Mouse (Mus musculus) heart, embryonic 10.5 days (tissue): ENCODE results near the gene Rarres1. TPM values are rescaled to one million over a fixed set of nuclear protein-coding genes. Genes with fewer than 3 reads are reported as not detected.

Experiments used
- DNase-seq: peaks from one replicate; pipeline ENCODE4 v3.0.0-alpha.2; 2017; ENCODE audit warnings: low spot score
- H3K27ac ChIP-seq: fragments of 300-500 bp; sonication (generic); 2 replicates; pipeline ENCODE4 v1.5.1; 2016; ENCODE audit warnings: mild to moderate bottlenecking
- H3K27me3 ChIP-seq: fragments of 300-500 bp; sonication (generic); 2 replicates; pipeline ENCODE4 v1.6.1; 2016; ENCODE audit warnings: mild to moderate bottlenecking; ENCODE audit not compliant: poor library complexity, insufficient read depth, severe bottlenecking
- H3K36me3 ChIP-seq: fragments of 300-500 bp; sonication (generic); 2 replicates; pipeline ENCODE4 v1.6.1; 2016; ENCODE audit warnings: mild to moderate bottlenecking, moderate library complexity
- H3K4me1 ChIP-seq: fragments of 300-500 bp; sonication (generic); 2 replicates; pipeline ENCODE4 v1.6.1; 2016; ENCODE audit warnings: mild to moderate bottlenecking
- H3K4me3 ChIP-seq: fragments of 300-500 bp; sonication (generic); 2 replicates; pipeline ENCODE4 v1.5.1; 2016; ENCODE audit warnings: mild to moderate bottlenecking, moderate library complexity
- H3K9me3 ChIP-seq: fragments of 300-500 bp; sonication (generic); 2 replicates; pipeline ENCODE4 v1.6.1; 2016; ENCODE audit warnings: mild to moderate bottlenecking, moderate library complexity
- WGBS: fragments of 180-500 bp; shearing (Covaris S2); methylation state at CpG from one replicate; pipeline ENCODE4 v1.1.7; 2016; 5-methylcytosine and 5-hydroxymethylcytosine counted together
- polyA plus RNA-seq: library from polyadenylated mRNA; unstranded; fragments of >200 nt; fragmentation: Nextera tagmentation; extraction: Ambion mirVana; gene quantifications from 2 replicates; pipeline ENCODE4 v1.2.1, GENCODE M21; 2016

The Rarres1 gene
- polyA plus RNA-seq, 1 experiment from 2014 or later, result 2.4 TPM

DNA sequence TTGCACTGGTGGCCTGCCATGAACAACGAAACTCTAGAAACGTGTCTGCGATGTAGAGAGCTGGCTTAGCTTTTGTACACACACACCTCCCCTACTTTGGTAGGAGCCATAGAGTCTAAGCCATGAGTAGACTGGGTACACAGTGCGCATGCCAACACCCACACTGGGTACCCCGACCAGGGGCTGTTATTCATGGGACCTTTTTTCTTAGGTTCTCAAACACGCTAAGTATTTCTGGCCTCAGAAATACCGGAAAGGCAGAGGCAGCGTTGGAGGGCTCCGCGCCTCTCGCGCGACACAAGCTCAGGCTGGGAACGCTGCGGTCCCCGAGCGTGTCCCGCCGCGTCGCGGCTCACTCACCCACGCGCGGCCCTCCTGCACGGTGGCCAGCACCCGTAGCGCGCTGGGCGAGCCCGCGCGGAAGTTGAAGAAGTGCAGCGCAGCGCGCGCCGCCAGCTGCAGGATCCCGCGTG, 486 bp downstream of the Rarres1 start:
- WGBS, result 7% methylated on average over 40 of the region's 40 CpGs
- H3K9me3 ChIP-seq, result no peaks in the 10 kb centered on the region
- peaks cover 10% of the 10 kb centered on the region for H3K4me1 ChIP-seq
- DNase-seq, result no peak
- H3K27ac ChIP-seq, result peak overlapping the region; percentile 76
- peak overlapping the region; percentile 73 for H3K4me3 ChIP-seq
- no peaks in the 10 kb centered on the region for H3K36me3 ChIP-seq
- H3K27me3 ChIP-seq, result peaks cover 48% of the 10 kb centered on the region

DNA sequence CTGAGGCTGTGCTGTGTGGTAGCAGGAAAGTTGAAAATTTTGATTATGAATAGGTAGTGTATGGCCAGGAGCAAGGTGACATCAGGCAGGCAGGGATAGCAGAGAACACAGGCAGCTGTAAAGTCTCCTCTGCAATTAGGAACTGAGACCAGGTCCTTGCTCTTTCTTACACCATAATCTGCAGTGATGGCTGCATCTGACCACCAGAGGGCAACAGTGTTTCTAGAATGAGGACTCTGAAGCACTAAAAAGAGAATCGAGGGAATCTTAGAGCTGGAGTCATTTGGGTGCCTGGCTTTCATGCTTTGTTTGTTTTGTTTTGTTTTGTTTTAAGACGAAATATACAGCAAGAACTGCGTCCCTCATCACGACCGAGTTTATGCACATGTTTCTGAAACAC, 2.5 kb downstream of the Rarres1 start:
- Histone ChIP-seq H3K27ac (no peak overlapping the region), H3K36me3 (no peaks in the 10 kb centered on the region), H3K9me3 (no peaks in the 10 kb centered on the region), H3K4me3 (no peak overlapping the region), H3K4me1 (peaks cover 10% of the 10 kb centered on the region), H3K27me3 (peaks cover 40% of the 10 kb centered on the region)
- DNase-seq, result no peak
- 11% methylated on average over 5 of the region's 5 CpGs for WGBS

DNA sequence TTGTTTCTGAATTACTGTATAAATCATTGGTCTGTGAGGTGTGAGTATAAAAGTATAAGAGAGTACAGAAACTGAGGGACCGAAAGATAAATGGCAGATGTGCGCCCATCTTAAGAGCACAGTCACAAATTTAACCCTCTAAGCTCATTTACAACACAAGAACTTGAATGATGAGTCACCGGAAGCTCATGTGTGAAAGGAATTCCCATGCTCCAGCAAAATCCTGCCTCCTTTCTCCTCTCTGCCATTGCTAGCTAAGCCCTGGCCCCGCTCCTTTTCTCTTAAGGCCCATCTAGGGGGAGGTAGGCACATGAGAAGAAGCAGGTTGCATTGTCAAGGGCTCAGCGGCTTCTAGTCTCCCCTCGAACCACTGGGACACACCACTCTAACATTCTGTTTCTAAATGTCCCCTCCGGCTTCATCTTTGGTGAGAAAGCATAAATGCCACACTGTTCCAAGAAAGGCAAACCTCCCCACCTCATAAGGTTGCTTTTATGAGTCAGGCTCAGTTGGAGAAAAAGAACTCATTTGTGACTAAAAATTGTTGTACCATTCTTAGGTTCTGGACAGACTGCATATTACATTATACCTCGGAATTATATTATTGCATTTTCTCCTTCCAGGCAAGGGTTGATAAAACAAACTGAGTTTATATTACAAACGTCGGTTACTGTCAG, 7.0 kb downstream of the Rarres1 start:
- no peaks in the 10 kb centered on the region for H3K9me3 ChIP-seq
- no peaks in the 10 kb centered on the region for H3K27me3 ChIP-seq
- H3K4me1 ChIP-seq, result no peaks in the 10 kb centered on the region
- H3K36me3 ChIP-seq, result no peaks in the 10 kb centered on the region
- DNase-seq, result no peak
- 78% methylated on average over 10 of the region's 10 CpGs for WGBS
- H3K27ac ChIP-seq, result no peak overlapping the region
- no peak overlapping the region for H3K4me3 ChIP-seq

DNA sequence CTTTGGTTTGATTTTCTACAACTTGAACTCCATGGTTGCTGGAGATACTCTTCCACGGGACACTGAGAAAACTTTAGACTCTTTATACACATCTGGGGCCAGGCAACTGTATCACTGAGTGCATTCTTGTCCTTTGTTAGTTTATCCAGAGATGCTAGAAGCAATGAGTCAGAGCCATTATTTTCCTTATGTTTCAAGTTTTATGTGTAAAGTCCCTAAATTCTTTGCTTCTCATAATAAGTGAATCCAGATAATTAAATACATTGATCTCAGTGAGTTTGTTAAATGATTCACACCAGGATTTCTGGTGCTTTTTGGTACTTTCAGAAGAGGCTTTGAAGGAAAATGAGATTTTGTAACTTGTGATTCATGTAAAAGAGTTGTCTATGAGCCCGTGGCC, 10.0 kb downstream of the Rarres1 start:
- WGBS, result 83% methylated on average over 2 of the region's 2 CpGs
- Histone ChIP-seq H3K36me3 (no peaks in the 10 kb centered on the region), H3K27ac (no peak overlapping the region), H3K4me3 (no peak overlapping the region), H3K27me3 (no peaks in the 10 kb centered on the region), H3K9me3 (no peaks in the 10 kb centered on the region), H3K4me1 (no peaks in the 10 kb centered on the region)
- no peak for DNase-seq

DNA sequence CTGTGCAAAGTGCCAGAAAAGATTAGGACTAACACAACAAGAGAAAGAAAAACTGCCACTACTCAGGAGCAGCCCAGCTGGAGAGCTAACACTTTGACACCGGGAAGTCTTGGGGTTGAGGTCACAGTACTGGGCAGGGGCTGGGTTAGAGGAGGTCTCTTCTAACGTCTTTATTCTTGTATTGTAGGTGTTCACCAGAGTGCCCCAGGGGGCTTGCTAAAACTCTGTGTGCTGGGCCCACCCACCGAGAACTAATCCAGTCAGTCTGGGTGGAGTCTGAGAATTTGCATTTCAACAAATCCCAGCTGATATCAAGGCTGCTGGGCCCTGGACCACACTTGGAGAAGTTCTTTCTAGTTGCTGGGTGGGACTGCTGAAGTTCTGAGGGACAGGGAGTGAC, 11.4 kb downstream of the Rarres1 start:
- DNase-seq, result no peak
- Histone ChIP-seq H3K4me1 (no peaks in the 10 kb centered on the region), H3K27ac (no peak overlapping the region), H3K27me3 (no peaks in the 10 kb centered on the region), H3K36me3 (no peaks in the 10 kb centered on the region), H3K9me3 (peaks cover 4% of the 10 kb centered on the region; the same call in 1 of the 2 replicates), H3K4me3 (no peak overlapping the region)
- WGBS, result 9% methylated on average over 3 of the region's 3 CpGs

DNA sequence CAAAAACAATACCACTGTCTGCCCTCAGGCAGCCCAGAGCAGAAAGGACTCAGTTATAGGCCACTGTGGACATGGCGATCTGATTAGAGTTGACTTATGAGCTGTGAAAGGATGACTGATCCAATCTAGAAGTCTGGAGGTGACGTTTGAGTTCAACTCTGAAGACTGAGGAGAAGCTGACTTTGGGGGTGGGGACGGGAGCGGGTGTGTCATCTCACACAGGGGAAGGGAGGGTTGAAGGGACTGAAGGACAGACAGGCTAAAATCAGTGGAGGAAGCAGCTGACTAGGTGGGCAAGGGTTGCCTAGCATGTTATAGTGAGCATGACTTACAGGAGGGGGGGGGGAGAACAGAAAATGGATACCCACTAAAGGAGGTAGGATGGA, 15.9 kb downstream of the Rarres1 start:
- H3K27me3 ChIP-seq, result no peaks in the 10 kb centered on the region
- H3K9me3 ChIP-seq, result peaks cover 9% of the 10 kb centered on the region
- 88% methylated on average over 4 of the region's 4 CpGs for WGBS
- H3K4me3 ChIP-seq, result no peak overlapping the region
- H3K27ac ChIP-seq, result no peak overlapping the region
- no peaks in the 10 kb centered on the region for H3K4me1 ChIP-seq
- no peak for DNase-seq
- no peaks in the 10 kb centered on the region for H3K36me3 ChIP-seq

DNA sequence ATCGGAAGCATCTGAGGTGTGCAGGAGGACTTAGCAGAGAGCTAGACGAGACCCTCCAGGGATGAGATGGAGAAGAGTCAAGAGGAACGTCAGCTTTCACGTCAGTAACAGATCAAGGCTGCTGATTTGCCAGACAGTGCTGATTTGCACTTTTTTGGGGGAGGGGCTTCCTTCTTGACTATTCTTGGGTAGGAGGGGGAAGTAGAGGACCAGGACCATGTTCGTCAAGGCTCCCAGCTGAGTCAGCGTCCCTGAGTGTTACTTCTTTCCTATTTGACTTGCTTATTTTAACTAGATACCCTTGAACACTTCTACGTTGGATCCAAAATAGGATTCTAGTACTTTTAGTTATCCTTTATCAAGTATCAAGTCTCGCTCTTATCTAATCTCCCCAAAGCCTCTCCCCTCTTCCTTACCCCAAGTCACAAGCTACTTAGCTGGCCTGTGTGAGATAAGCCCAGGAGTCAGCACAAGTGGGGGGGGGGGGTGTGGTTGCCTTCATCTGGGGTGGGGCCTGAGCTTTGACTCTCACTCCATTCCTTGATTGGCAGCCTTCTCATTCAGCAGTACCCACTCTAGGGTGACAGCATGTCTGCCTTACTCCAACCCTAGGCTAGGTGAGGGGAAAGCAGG, 16.4 kb downstream of the Rarres1 start:
- 72% methylated on average over 8 of the region's 8 CpGs for WGBS
- no peak for DNase-seq
- Histone ChIP-seq H3K9me3 (peaks cover 9% of the 10 kb centered on the region), H3K27me3 (no peaks in the 10 kb centered on the region), H3K27ac (no peak overlapping the region), H3K36me3 (no peaks in the 10 kb centered on the region), H3K4me3 (no peak overlapping the region), H3K4me1 (no peaks in the 10 kb centered on the region)

DNA sequence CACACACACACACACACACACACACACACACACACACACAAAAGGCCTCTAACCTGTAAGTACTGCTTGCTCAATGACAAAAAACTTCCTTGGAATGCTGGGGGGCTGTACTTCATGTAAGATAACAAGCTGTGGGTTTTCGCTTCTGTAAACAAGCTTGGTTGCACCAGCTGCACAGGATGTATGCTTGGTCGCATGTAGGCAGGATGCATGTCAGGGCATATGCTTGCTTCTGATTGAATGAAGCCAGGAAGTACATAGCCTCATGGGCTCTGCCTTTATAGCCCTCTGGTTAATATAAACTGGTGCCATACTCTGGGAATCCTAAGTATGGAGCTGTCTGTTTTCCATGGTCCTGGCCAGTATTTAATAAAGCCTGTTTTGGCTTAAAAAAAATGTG, 17.3 kb downstream of the Rarres1 start:
- H3K27ac ChIP-seq, result no peak overlapping the region
- WGBS, result 77% methylated on average over 2 of the region's 2 CpGs

DNA sequence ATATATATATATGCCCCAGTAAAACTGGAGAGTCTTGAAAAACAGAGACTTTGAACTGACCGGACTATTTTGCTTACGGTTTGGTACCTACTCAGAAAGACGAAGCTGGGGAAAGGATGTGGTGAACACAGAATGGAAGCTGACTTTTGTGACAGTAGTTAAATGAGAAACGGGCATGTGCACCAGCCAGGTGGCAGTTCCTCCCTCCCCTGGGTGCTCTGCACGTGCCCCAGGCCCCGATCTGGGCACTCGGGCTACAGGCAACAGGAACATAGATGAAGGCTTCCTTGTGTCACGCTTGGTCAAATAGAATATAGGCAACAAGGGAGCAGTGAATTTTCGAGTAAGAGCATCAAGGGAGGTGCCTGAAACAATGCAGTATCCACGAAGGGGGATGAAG, 19.0 kb downstream of the Rarres1 start:
- DNase-seq, result no peak
- Histone ChIP-seq H3K36me3 (no peaks in the 10 kb centered on the region), H3K9me3 (peaks cover 9% of the 10 kb centered on the region), H3K27ac (no peak overlapping the region), H3K4me3 (no peak overlapping the region), H3K4me1 (no peaks in the 10 kb centered on the region), H3K27me3 (no peaks in the 10 kb centered on the region)
- 84% methylated on average over 10 of the region's 10 CpGs for WGBS

More for the DNA sequence above, 17.3 kb downstream of the Rarres1 start:
- DNase-seq, result no peak
- Histone ChIP-seq H3K27me3 (no peaks in the 10 kb centered on the region), H3K4me3 (no peak overlapping the region), H3K9me3 (peaks cover 9% of the 10 kb centered on the region), H3K4me1 (no peaks in the 10 kb centered on the region), H3K36me3 (no peaks in the 10 kb centered on the region)

DNA sequence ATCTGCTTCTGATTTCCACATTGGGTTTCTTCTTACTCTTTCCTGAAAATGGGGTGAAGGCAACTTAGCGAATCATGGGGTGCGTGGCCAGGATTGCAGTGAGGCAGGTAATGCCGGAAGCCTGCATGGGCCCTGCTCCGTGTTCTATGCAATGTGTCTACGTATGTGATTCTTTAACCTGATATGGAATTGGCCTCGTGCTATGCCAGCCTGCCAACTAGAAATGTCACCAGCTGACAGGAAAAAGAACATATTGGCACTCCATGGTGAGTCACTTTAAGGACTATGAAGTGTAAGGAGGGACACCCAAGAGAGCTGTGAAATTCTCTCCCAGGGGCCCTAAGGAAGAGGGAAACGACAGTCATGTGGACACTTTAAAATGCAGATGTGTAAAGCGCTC, 22.2 kb downstream of the Rarres1 start:
- Histone ChIP-seq H3K9me3 (no peaks in the 10 kb centered on the region), H3K4me3 (no peak overlapping the region), H3K36me3 (no peaks in the 10 kb centered on the region), H3K4me1 (0 out of 2 replicates have a peak, but pooled peaks cover 3% of the 10 kb centered on the region), H3K27ac (no peak overlapping the region), H3K27me3 (no peaks in the 10 kb centered on the region)
- 78% methylated on average over 8 of the region's 8 CpGs for WGBS
- DNase-seq, result no peak

DNA sequence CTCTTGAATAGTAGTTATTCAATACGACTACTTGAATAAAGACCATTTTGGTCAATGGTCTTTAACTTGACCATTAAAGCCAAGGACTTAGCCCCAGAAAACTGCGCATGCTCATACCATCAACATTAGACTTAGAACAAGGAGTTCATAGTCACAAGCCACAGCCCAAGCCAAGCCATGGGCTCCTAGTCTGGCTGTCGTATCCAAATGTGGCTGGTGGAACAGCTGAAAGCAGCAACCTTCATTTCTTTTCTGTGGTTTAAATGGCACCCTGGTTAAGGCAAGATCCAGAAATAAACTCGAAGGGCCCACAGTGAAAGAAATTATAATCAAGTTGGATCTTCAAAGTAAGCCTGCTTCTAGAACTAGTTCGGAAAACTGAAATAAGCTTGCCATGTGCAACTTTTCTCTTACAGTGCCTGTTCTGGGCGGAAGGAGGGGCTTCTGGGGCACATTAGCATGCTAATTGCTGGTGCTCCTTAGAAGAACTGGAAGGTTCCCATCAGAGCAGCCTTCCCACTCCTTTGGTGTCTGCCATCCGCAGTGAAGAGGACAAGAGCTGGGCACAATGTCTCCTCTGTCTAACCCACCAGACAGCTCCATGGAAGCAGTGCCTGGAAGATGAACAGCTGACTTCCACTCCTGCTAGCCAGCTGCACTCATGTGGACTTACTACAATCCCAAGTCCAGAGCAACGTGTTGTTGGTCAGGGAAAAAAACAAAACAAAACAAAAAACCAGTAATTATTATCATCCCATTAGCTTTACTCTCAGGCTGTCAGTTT, 23.0 kb downstream of the Rarres1 start:
- no peaks in the 10 kb centered on the region for H3K36me3 ChIP-seq
- no peak for DNase-seq
- 80% methylated on average over 8 of the region's 8 CpGs for WGBS
- H3K27ac ChIP-seq, result no peak overlapping the region
- H3K4me1 ChIP-seq, result 0 out of 2 replicates have a peak, but pooled peaks cover 3% of the 10 kb centered on the region
- H3K9me3 ChIP-seq, result no peaks in the 10 kb centered on the region
- no peak overlapping the region for H3K4me3 ChIP-seq
- H3K27me3 ChIP-seq, result no peaks in the 10 kb centered on the region

DNA sequence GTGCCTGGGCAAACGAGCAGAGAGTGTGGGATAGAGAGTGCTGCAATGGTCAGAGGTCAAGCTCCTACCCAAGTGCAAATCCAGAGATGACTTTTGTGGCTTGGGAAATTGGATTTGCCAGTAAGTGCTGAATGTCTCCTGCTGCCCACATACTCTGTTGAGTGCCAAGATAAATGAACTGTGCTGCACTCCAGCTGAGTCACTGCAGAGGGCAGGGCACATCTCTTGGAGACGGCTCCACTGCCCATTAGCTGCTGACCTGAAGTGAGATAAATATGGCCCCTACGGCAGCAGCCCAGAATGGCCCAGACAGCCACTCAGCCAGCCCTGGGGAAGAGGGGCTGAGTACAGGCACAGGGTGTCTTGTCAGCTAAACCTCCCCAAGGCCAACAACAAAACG, 25.2 kb downstream of the Rarres1 start:
- H3K27me3 ChIP-seq, result no peaks in the 10 kb centered on the region

DNA sequence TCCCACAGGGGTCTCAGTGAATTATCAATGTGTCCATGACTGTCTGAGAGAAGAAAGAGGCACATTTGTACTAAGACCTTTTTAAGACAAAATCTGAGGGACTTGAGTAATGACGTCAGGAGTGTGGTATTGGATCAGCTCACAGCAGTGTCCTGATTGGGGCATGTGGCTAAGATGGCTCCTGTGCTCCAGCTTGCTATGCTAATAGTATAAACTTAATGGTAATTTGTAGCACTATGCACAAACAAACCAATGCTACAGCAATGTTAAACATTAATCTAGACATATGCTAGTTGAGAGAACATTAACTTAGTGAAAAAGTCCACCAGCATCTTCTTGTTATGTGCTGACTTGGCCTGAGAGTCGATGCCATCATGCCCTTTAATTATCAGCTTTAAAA, 30.1 kb downstream of the Rarres1 start:
- DNase-seq, result no peak
- 92% methylated on average over 2 of the region's 2 CpGs for WGBS

More for the DNA sequence above, 25.2 kb downstream of the Rarres1 start:
- H3K36me3 ChIP-seq, result no peaks in the 10 kb centered on the region
- no peak overlapping the region for H3K27ac ChIP-seq
- no peak for DNase-seq
- 38% methylated on average over 4 of the region's 4 CpGs for WGBS
- no peak overlapping the region for H3K4me3 ChIP-seq
- no peaks in the 10 kb centered on the region for H3K9me3 ChIP-seq
- 0 out of 2 replicates have a peak, but pooled peaks cover 3% of the 10 kb centered on the region for H3K4me1 ChIP-seq

More for the DNA sequence above, 30.1 kb downstream of the Rarres1 start:
- peaks cover 5% of the 10 kb centered on the region; the same call in 1 of the 2 replicates for H3K36me3 ChIP-seq
- H3K4me3 ChIP-seq, result no peak overlapping the region
- no peaks in the 10 kb centered on the region for H3K9me3 ChIP-seq
- no peak overlapping the region for H3K27ac ChIP-seq
- H3K4me1 ChIP-seq, result peaks cover 7% of the 10 kb centered on the region; the same call in 1 of the 2 replicates
- H3K27me3 ChIP-seq, result no peaks in the 10 kb centered on the region
